Mouse (Mus musculus) limb, embryonic 10.5 days (tissue): ENCODE measurements around the gene Prf1. TPM values are rescaled to one million over a fixed set of nuclear protein-coding genes. Genes with fewer than 3 reads are reported as not detected.

Experiments used
- DNase-seq: peaks from one replicate; pipeline ENCODE4 v3.0.0-alpha.2; 2017; ENCODE audit warnings: low spot score
- H3K27ac ChIP-seq: fragments of 300-500 bp; sonication (generic); 2 replicates; pipeline ENCODE4 v1.5.1; 2016; ENCODE audit warnings: mild to moderate bottlenecking
- H3K27me3 ChIP-seq: fragments of 300-500 bp; sonication (generic); 2 replicates; pipeline ENCODE4 v1.6.1; 2016; ENCODE audit warnings: low read depth, mild to moderate bottlenecking; ENCODE audit not compliant: poor library complexity, severe bottlenecking
- H3K36me3 ChIP-seq: fragments of 300-500 bp; sonication (generic); 2 replicates; pipeline ENCODE4 v1.6.1; 2016; ENCODE audit warnings: mild to moderate bottlenecking, moderate library complexity
- H3K4me1 ChIP-seq: fragments of 300-500 bp; sonication (generic); 2 replicates; pipeline ENCODE4 v1.6.1; 2016
- H3K4me3 ChIP-seq: fragments of 300-500 bp; sonication (generic); 2 replicates; pipeline ENCODE4 v1.5.1; 2016; ENCODE audit warnings: mild to moderate bottlenecking, moderate library complexity
- H3K9me3 ChIP-seq: fragments of 300-500 bp; sonication (generic); replicated peaks from 2 replicates; pipeline ENCODE4 v1.6.1; 2016; ENCODE audit warnings: mild to moderate bottlenecking
- WGBS: fragments of 180-500 bp; shearing (Covaris S2); methylation state at CpG from one replicate; pipeline ENCODE4 v1.1.7; 2016; 5-methylcytosine and 5-hydroxymethylcytosine counted together
- polyA plus RNA-seq: library from polyadenylated mRNA; unstranded; fragments of >200 nt; fragmentation: Nextera tagmentation; extraction: Ambion mirVana; gene quantifications from 2 replicates; pipeline ENCODE4 v1.2.1, GENCODE M21; 2016

The Prf1 gene
- polyA plus RNA-seq, 1 experiment from 2014 or later: not detected

- H3K27ac ChIP-seq: 0 out of 2 replicates have a peak overlapping the region, but pooled peaks have one; percentile 38
- H3K36me3 ChIP-seq: peaks cover 54% of the 10 kb centered on the region
- no peak overlapping the region for H3K4me3 ChIP-seq
- peaks cover 23% of the 10 kb centered on the region for H3K4me1 ChIP-seq
- no peaks in the 10 kb centered on the region for H3K9me3 ChIP-seq
- no peak for DNase-seq
- H3K27me3 ChIP-seq: no peaks in the 10 kb centered on the region
- 14% methylated on average over 10 of the region's 10 CpGs for WGBS
These were observed 48.7 kb downstream of the Prf1 start for GRCm38 (mm10) chr10:61346374-61346773.

GRCm38 (mm10) chr10:61351216-61351615, 53.6 kb downstream of the Prf1 start:
- no peak for DNase-seq
- H3K4me3 ChIP-seq: no peak overlapping the region
- WGBS: 71% methylated on average over 4 of the region's 4 CpGs
- H3K27ac ChIP-seq: no peak overlapping the region
- H3K4me1 ChIP-seq: peaks cover 15% of the 10 kb centered on the region
- H3K27me3 ChIP-seq: no peaks in the 10 kb centered on the region
- no peaks in the 10 kb centered on the region for H3K9me3 ChIP-seq
- peaks cover 84% of the 10 kb centered on the region for H3K36me3 ChIP-seq

Other genes starting within 250 kb of the Prf1 start
- gene Pcbd1, start 208.5 kb upstream of the Prf1 start, polyA plus RNA-seq: 19.3 and 22.1 TPM in 2 replicates
- gene Sgpl1, start 150.1 kb upstream of the Prf1 start, polyA plus RNA-seq: 62.5 and 80.3 TPM in 2 replicates
- not detected in 2 replicates for gene Tbata, start 125.9 kb upstream of the Prf1 start, polyA plus RNA-seq
- 0.46 and 0.48 TPM in 2 replicates for gene Adamts14, start 24.4 kb upstream of the Prf1 start, polyA plus RNA-seq
- gene Pald1, start 85.7 kb downstream of the Prf1 start, polyA plus RNA-seq: 26.2 and 28.1 TPM in 2 replicates
- gene Nodal, start 120.1 kb downstream of the Prf1 start, polyA plus RNA-seq: 0.13 and 0.36 TPM in 2 replicates
- 83.2 and 85.7 TPM in 2 replicates for gene Eif4ebp2, start 154.8 kb downstream of the Prf1 start, polyA plus RNA-seq
- gene Lrrc20, start 178.0 kb downstream of the Prf1 start, polyA plus RNA-seq: 10.9 and 11.4 TPM in 2 replicates